Mouse (Mus musculus) kidney, adult 2 months (tissue): Measurements from ENCODE around the gene Arhgdia.

Experiments used
- CTCF ChIP-seq: fragments of 200-500 bp; conservative IDR thresholded peaks from 2 replicates; pipeline ENCODE4 v1.5.1; 2011; ENCODE audit warnings: low read depth, mild to moderate bottlenecking, control low read depth, low read length, moderate library complexity, mixed read lengths; ENCODE audit not compliant: insufficient read depth, insufficient read length
- POLR2A ChIP-seq: fragments of 200-500 bp; IDR thresholded peaks from one replicate; pipeline ENCODE4 v1.6.1; 2011; ENCODE audit warnings: low read depth, low read length, control low read depth

- TF ChIP-seq CTCF (no peak), POLR2A (no peak)
Measured at GRCm38 (mm10) chr11:120554834-120555233, 26.6 kb downstream of the Arhgdia start.
